Mouse (Mus musculus) C2C12 (cell line): ENCODE results near the gene Tbc1d16.

Source experiments
- CEBPB ChIP-seq: IDR thresholded peaks from one replicate; pipeline ENCODE4 v1.6.1; 2011; ENCODE audit warnings: low read depth, mild to moderate bottlenecking, control low read depth, moderate library complexity
- CTCF ChIP-seq: IDR thresholded peaks from one replicate; pipeline ENCODE4 v1.5.1; 2011; ENCODE audit not compliant: control insufficient read depth, insufficient read depth, insufficient read length
- MYOD1 ChIP-seq: IDR thresholded peaks from one replicate; pipeline ENCODE4 v1.6.1; 2011; ENCODE audit warnings: low read depth; ENCODE audit not compliant: control insufficient read depth, insufficient read length

DNA sequence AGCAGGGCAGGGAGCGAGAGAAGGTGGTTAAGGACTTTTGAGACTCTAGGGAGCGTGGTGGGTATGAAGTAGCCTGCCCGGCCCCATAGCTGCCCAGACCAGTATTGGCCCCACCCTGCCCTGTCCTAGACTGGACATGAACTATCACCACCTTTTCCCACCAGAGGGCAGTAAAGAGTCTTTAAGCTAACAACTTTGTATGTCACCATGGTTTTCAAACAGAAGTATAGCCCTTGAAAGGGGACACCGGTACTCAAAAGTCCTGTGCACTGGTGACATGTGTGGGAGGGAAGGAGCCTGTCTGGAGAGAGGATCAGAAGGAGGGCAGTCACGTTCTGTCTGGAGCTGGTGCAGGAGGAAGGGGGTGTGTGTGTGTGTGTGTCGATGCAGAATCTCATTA, 20.7 kb upstream of the Tbc1d16 start:
- peak; percentile 14 for TF ChIP-seq CTCF
- TF ChIP-seq CEBPB, result no peak
- TF ChIP-seq MYOD1, result no peak
